Mouse (Mus musculus) Patski (cell line): ENCODE data around the gene Cnppd1. TPM values are rescaled to one million over a fixed set of nuclear protein-coding genes. Genes with fewer than 3 reads are reported as not detected.

Experiments
- ATAC-seq: fragments of 100-300 bp; one replicate; pipeline ENCODE4 v1.8.0; 2021
- CTCF ChIA-PET: fragments of 350-600 bp; sonication (Branson Sonifier 250); formaldehyde crosslinking; loops from one replicate; lab custom pipeline; 2022; ENCODE audit warnings: inconsistent platforms; lab: Charles Lee
- POLR2A ChIA-PET: fragments of 350-600 bp; sonication (Branson Sonifier 250); formaldehyde crosslinking; loops from one replicate; lab custom pipeline; 2022; ENCODE audit warnings: antibody characterized with exemption, inconsistent platforms; lab: Charles Lee
- DNase-seq: peaks from one replicate; pipeline ENCODE4 v3.0.0-alpha.2; 2011; ENCODE audit warnings: low read depth, low spot score
- H3K27me3 ChIP-seq: fragments of 371-371 bp; one replicate; pipeline ENCODE4 v1.5.1; 2021
- CTCF ChIP-seq: fragments of 100-300 bp; IDR thresholded peaks from one replicate; pipeline ENCODE4 v1.5.1; 2021
- in situ Hi-C: fragments of 300-500 bp; cut with MboI; formaldehyde crosslinking; loops from 3 replicates; pipeline ENCODE4 v1.11.1; 2018; ENCODE audit warnings: low pct_unique_long_range_greater_than_20kb, mixed read lengths
- polyA plus RNA-seq: library from polyadenylated mRNA; unstranded; gene quantifications from one replicate; pipeline ENCODE4 v1.2.3, GENCODE M21; 2021

The Cnppd1 gene
- polyA plus RNA-seq, 1 experiment from 2014 or later, result 64.4 TPM

GRCm38 (mm10) chr1:75133421-75134207 lies 8.9 kb downstream of the Cnppd1 start, which contains the start of gene Slc23a3:
Gene Slc23a3, minus strand, starts transcription at chr1:75133890.
- no peak for ATAC-seq
- POLR2A ChIA-PET, result interaction anchor here (1.5 kb wide), 1 partner anchor 121 kb away, joined by 5 read pairs; no protein-coding TSS in a partner anchor
- in situ Hi-C loops, result no loop called here
- CTCF ChIA-PET, result interaction anchor here (0.8 kb wide), 1 partner anchor 10 kb away, joined by 3 read pairs; no protein-coding TSS in a partner anchor
- no peak for DNase-seq
- TF ChIP-seq CTCF, result no peak
- H3K27me3 ChIP-seq, result no peaks in the 10 kb centered on the region

- ChIA-PET CTCF (interaction anchor here (0.8 to 2.2 kb wide), 4 partner anchors 9 to 125 kb away, joined by 3 to 6 read pairs (median 4); no protein-coding TSS in a partner anchor), POLR2A (interaction anchor here (1.2 kb wide), 1 partner anchor 12 kb away, joined by 4 read pairs; no protein-coding TSS in a partner anchor)
- H3K27me3 ChIP-seq, result no peaks in the 10 kb centered on the region
- ATAC-seq (no peak), DNase-seq (no peak)
- TF ChIP-seq CTCF, result no peak
- in situ Hi-C loops, result no loop called here
These were observed 13.9 kb downstream of the Cnppd1 start for GRCm38 (mm10) chr1:75128641-75129040.

- no peak for TF ChIP-seq CTCF
- POLR2A ChIA-PET, result no interaction called here
- DNase-seq (no peak), ATAC-seq (peak; percentile 21)
- in situ Hi-C loops, result no loop called here
- H3K27me3 ChIP-seq, result no peaks in the 10 kb centered on the region
- CTCF ChIA-PET, result interaction anchor here (0.9 kb wide), 1 partner anchor 128 kb away, joined by 4 read pairs; no protein-coding TSS in a partner anchor
These were observed 17.1 kb downstream of the Cnppd1 start for GRCm38 (mm10) chr1:75125418-75125817.

- peak; percentile 90 for TF ChIP-seq CTCF
- ChIA-PET POLR2A (no interaction called here), CTCF (interaction anchor here (0.9 to 2.0 kb wide), 3 partner anchors 127 to 130 kb away, joined by 3 to 6 read pairs (median 4); no protein-coding TSS in a partner anchor)
- DNase-seq (peak; percentile 71), ATAC-seq (peak; percentile 82)
- in situ Hi-C loops, result no loop called here
- no peaks in the 10 kb centered on the region for H3K27me3 ChIP-seq
These were observed 17.9 kb downstream of the Cnppd1 start, which contains the start of gene Nhej1 for GRCm38 (mm10) chr1:75124346-75125321. Gene Nhej1, minus strand, starts transcription at chr1:75125200.

- DNase-seq (no peak), ATAC-seq (no peak)
- CTCF ChIA-PET, result no interaction called here
- POLR2A ChIA-PET, result no interaction called here
- in situ Hi-C loops, result no loop called here
- no peak for TF ChIP-seq CTCF
- H3K27me3 ChIP-seq, result no peaks in the 10 kb centered on the region
These were observed 20.3 kb downstream of the Cnppd1 start for GRCm38 (mm10) chr1:75122211-75122610.

Other genes with a start within 250 kb of the Cnppd1 start
- not detected for gene Cryba2, start 249.6 kb downstream of the Cnppd1 start, polyA plus RNA-seq
- not detected for gene Cfap65, start 207.1 kb downstream of the Cnppd1 start, polyA plus RNA-seq
- gene Ihh, start 191.0 kb downstream of the Cnppd1 start, polyA plus RNA-seq, result 0.13 TPM
- 7.0 TPM for gene Nhej1, start 17.5 kb downstream of the Cnppd1 start, polyA plus RNA-seq
- gene Slc23a3, start 8.8 kb downstream of the Cnppd1 start, polyA plus RNA-seq, result 0.12 TPM
- gene Retreg2, start 67 bp upstream of the Cnppd1 start, polyA plus RNA-seq, result 107 TPM
- 27.0 TPM for gene Zfand2b, start 25.9 kb upstream of the Cnppd1 start, polyA plus RNA-seq
- 25.9 TPM for gene Abcb6, start 37.7 kb upstream of the Cnppd1 start, polyA plus RNA-seq
- gene Ankzf1, start 49.4 kb upstream of the Cnppd1 start, polyA plus RNA-seq, result 28.5 TPM
- 33.2 TPM for gene Atg9a, start 49.5 kb upstream of the Cnppd1 start, polyA plus RNA-seq
- 30.9 TPM for gene Glb1l, start 68.1 kb upstream of the Cnppd1 start, polyA plus RNA-seq
- 181 TPM for gene Stk16, start 68.1 kb upstream of the Cnppd1 start, polyA plus RNA-seq
- gene Tuba4a, start 77.2 kb upstream of the Cnppd1 start, polyA plus RNA-seq, result 200 TPM
- 0.15 TPM for gene A630095N17Rik, start 89.4 kb upstream of the Cnppd1 start, polyA plus RNA-seq
- gene Dnajb2, start 93.7 kb upstream of the Cnppd1 start, polyA plus RNA-seq, result 54.1 TPM
- 0.33 TPM for gene Ptprn, start 121.8 kb upstream of the Cnppd1 start, polyA plus RNA-seq
- gene Resp18, start 135.7 kb upstream of the Cnppd1 start, polyA plus RNA-seq, result not detected
- gene Dnpep, start 175.3 kb upstream of the Cnppd1 start, polyA plus RNA-seq, result 151 TPM
- 0.23 TPM for gene Des, start 217.6 kb upstream of the Cnppd1 start, polyA plus RNA-seq
- 73.0 TPM for gene Speg, start 232.6 kb upstream of the Cnppd1 start, polyA plus RNA-seq